Mouse (Mus musculus) erythroblast, embryonic 14.5 days (primary cell): ENCODE measurements around the gene Prdm1.

Experiments used
- GATA1 ChIP-seq: IDR thresholded peaks from 2 replicates; pipeline ENCODE4 v1.6.1; 2012; ENCODE audit warnings: low read length, inconsistent platforms, mixed read lengths
- TAL1 ChIP-seq: IDR thresholded peaks from 3 replicates; pipeline ENCODE4 v1.6.1; 2012; ENCODE audit warnings: low read length, inconsistent platforms, mixed read lengths

- TF ChIP-seq GATA1 (no peak), TAL1 (no peak)
Measured at GRCm38 (mm10) chr10:44508649-44509048, 19.7 kb downstream of the Prdm1 start.
